Mouse (Mus musculus): Measurements from ENCODE around the gene Gm3336. TPM values are rescaled to one million over a fixed set of nuclear protein-coding genes. Genes with fewer than 3 reads are reported as not detected.

Gm3336 gene
- total and polyA plus RNA-seq, 3 experiments = 0.25 to 0.49 TPM; not detected in 1

DNA sequence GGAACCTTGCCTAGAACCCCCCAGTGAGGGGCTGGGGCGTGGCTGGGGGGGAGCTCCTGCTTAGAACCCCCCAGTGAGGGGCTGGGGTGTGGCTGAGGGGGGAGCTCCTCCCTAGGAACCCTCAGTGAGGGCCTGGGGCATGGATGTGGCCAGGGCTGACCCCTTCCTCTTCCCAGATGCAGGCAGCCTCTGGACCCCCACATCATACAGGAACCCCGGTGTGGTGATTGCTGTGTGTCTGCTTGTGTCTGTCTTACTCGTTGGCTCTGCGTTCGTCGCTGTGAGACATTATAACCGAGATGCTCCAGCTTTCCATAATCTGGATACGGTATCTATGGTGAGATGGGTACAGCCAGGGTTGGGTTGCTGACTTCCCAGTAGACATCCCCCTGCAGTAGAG lies 3.3 kb downstream of the Gm3336 start:
- H3K27me3 ChIP-seq (replicated peaks) = peaks cover 12% of the 10 kb centered on the region
- no peaks in the 10 kb centered on the region for H3K9me3 ChIP-seq (replicated peaks; ENCODE audit: low read length)
- dilution Hi-C loops (cut with MboI; ENCODE audit: extremely low pct_ligation_motif_present, extremely low pct_unique_long_range_greater_than_20kb, low sequenced_read_pairs) (no loop called here), in situ Hi-C loops (cut with MboI; ENCODE audit: low pct_ligation_motif_present, low pct_unique_long_range_greater_than_20kb, low sequenced_read_pairs) (no loop called here)
- TF ChIP-seq CHD2 (IDR thresholded peaks at IDR 0.05; ENCODE audit: low read length) (no peak), CHD1 (IDR thresholded peaks at IDR 0.05; ENCODE audit: low read depth, low read length) (no peak), ZNF384 (IDR thresholded peaks at IDR 0.05; ENCODE audit: low read depth, low read length) (no peak), ELF1 (IDR thresholded peaks at IDR 0.05; ENCODE audit: low read depth, low read length) (no peak), TCF12 (IDR thresholded peaks at IDR 0.05; ENCODE audit: low read depth, low read length) (no peak), PAX5 (IDR thresholded peaks at IDR 0.05; ENCODE audit: low read length) (no peak), KAT2A (IDR thresholded peaks at IDR 0.05; ENCODE audit: insufficient replicate concordance, low read length) (no peak), UBTF (IDR thresholded peaks at IDR 0.05; ENCODE audit: low read depth, low read length) (no peak), MAX (IDR thresholded peaks at IDR 0.05; ENCODE audit: low read length) (no peak), ZKSCAN1 (IDR thresholded peaks at IDR 0.05; ENCODE audit: borderline replicate concordance, low read depth, low read length) (no peak), HCFC1 (IDR thresholded peaks at IDR 0.05; ENCODE audit: low read depth, low read length) (no peak), ZC3H11A (IDR thresholded peaks at IDR 0.05; ENCODE audit: low read depth, low read length) (no peak), POLR2A (IDR thresholded peaks at IDR 0.05; ENCODE audit: low read depth, low read length) (no peak), POLR2AphosphoS2 (IDR thresholded peaks at IDR 0.05; ENCODE audit: low read depth, low read length) (no peak), JUN (IDR thresholded peaks at IDR 0.05; ENCODE audit: insufficient read depth, low read depth, low read length) (no peak), USF1 (IDR thresholded peaks at IDR 0.05; ENCODE audit: low read depth, low read length) (no peak), JUND (conservative IDR thresholded peaks at IDR 0.05; ENCODE audit: low read depth, low read length) (no peak)
- H3K4me3 ChIP-seq (replicated peaks in 1 of 3; ENCODE audit: low read depth in 2 of 3, low read length in 2 of 3, poor library complexity in 1 of 3) = no peak overlapping the region
- no peak overlapping the region for H3K27ac ChIP-seq (ENCODE audit: insufficient read depth, low read depth)
- no peaks in the 10 kb centered on the region for H3K36me3 ChIP-seq (replicated peaks in 1 of 2; ENCODE audit: control insufficient read depth in 1 of 2, insufficient read depth in 1 of 2, low read length in 1 of 2)
- H3K4me1 ChIP-seq (ENCODE audit: control insufficient read depth in 1 of 2, insufficient read depth in 2 of 2) = peaks cover 6 to 33% of the 10 kb centered on the region in 2 experiments
- H3K79me2 ChIP-seq (replicated peaks; ENCODE audit: control insufficient read depth, extremely low read depth, insufficient read depth, poor library complexity, severe bottlenecking) = no peaks in the 10 kb centered on the region
- H3K9ac ChIP-seq (ENCODE audit: insufficient read depth, low read depth) = no peak overlapping the region
- DNase-seq (ENCODE audit: extremely low read depth) = no peak
- H3K4me2 ChIP-seq (ENCODE audit: insufficient read depth, low read depth, poor library complexity, severe bottlenecking) = no peak overlapping the region

DNA sequence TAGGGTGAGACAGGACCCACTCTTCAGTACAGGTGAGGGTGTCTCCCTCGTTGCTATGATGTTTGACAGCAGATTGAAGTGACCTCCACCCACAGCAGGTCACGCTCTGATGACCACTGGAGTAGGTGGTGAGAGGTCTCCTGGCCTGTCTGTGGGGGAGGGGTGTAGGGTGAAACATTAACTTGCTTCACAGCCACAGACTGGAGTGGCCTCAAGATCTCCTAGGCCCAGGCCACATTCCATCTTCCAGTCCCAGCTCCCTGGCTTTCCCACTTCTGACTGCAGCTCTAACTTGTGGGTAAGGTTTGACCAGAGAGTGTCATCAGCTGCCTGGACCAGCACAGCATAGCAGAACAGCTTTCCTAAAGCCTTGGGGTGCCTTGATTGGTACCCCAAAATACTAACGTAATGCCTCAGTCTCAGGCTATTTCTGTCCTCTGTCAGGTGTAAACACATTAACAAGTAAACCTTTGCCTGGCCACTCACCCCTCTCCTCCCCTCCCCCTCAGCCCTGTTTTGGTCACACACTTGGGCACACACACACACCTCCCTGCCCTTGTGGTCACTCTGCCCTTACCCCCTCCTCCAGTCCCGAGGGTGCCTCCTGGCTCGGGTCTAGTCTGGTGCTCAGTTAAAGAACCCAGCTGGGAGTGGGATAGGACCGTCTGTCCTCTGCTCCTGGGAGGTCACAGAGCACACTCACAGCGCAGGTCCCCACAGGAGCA lies 5.3 kb downstream of the Gm3336 start, which contains the start of gene Pde4c:
TSS of gene Pde4c (plus strand) at position 235 of the 725 bp plus-strand sequence.
- H3K79me2 ChIP-seq (replicated peaks; ENCODE audit: control insufficient read depth, extremely low read depth, insufficient read depth, poor library complexity, severe bottlenecking) = no peaks in the 10 kb centered on the region
- H3K4me3 ChIP-seq (replicated peaks in 1 of 3; ENCODE audit: low read depth in 2 of 3, low read length in 2 of 3, poor library complexity in 1 of 3) = no peak within 1 kb of the TSS
- H3K27ac ChIP-seq (ENCODE audit: insufficient read depth, low read depth) = no peak within 1 kb of the TSS
- peaks cover 4% of the 10 kb centered on the region for H3K27me3 ChIP-seq (replicated peaks)
- TF ChIP-seq ZC3H11A (IDR thresholded peaks at IDR 0.05; ENCODE audit: low read depth, low read length) = no peak
- TF ChIP-seq PAX5 (IDR thresholded peaks at IDR 0.05; ENCODE audit: low read length) = 0 out of 2 replicates have a peak, but pooled peaks have one; percentile 41
- 0 out of 2 replicates have a peak, but pooled peaks have one; percentile 26 for TF ChIP-seq CHD2 (IDR thresholded peaks at IDR 0.05; ENCODE audit: low read length)
- H3K9me3 ChIP-seq (replicated peaks; ENCODE audit: low read length) = no peaks in the 10 kb centered on the region
- H3K9ac ChIP-seq (ENCODE audit: insufficient read depth, low read depth) = no peak within 1 kb of the TSS
- dilution Hi-C loops (cut with MboI; ENCODE audit: extremely low pct_ligation_motif_present, extremely low pct_unique_long_range_greater_than_20kb, low sequenced_read_pairs) = no loop called here
- in situ Hi-C loops (cut with MboI; ENCODE audit: low pct_ligation_motif_present, low pct_unique_long_range_greater_than_20kb, low sequenced_read_pairs) = no loop called here
- no peak for DNase-seq (ENCODE audit: extremely low read depth)
- no peaks in the 10 kb centered on the region for H3K36me3 ChIP-seq (replicated peaks in 1 of 2; ENCODE audit: control insufficient read depth in 1 of 2, insufficient read depth in 1 of 2, low read length in 1 of 2)
- no peak within 1 kb of the TSS for H3K4me2 ChIP-seq (ENCODE audit: insufficient read depth, low read depth, poor library complexity, severe bottlenecking)
- peaks cover 6 to 30% of the 10 kb centered on the region in 2 experiments; a peak in 3 of 4 replicates for H3K4me1 ChIP-seq (ENCODE audit: control insufficient read depth in 1 of 2, insufficient read depth in 2 of 2)

Measured in CH12.LX (cell line).